Mouse (Mus musculus) liver, embryonic 14.5 days (tissue): ENCODE results near the gene Scrt2.

ENCODE experiments used
- CTCF ChIP-seq: IDR thresholded peaks from 2 replicates; pipeline ENCODE4 v1.5.1; 2016; ENCODE audit warnings: antibody characterized with exemption, low read depth, control low read depth
- EP300 ChIP-seq: IDR thresholded peaks from 2 replicates; pipeline ENCODE4 v1.6.1; 2016; ENCODE audit warnings: antibody characterized with exemption, low read depth

DNA sequence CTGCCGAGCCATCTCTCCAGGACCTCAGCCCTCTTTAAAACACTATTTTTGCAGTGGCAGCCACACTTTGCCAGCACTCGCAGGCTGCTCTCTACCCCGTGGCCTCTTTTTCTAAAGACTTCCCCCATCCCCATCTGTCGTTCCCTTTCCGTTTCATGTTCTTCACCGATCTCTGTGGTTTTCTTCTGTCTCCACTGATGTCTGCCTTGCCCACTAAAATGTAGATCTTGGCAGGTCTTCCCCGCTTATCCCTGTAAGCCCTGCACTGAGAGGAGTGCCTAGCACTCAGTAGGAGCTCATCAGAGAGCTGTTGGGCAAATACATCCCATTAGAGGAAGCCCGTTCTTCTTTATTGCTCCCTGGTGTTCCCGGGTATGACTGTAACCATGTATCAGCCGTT lies 31.6 kb downstream of the Scrt2 start:
- no peak for TF ChIP-seq CTCF
- TF ChIP-seq EP300: no peak
